Mouse (Mus musculus) megakaryocyte, adult 5-6 weeks (primary cell): Measurements from ENCODE around the gene Phka1. TPM values are rescaled to one million over a fixed set of nuclear protein-coding genes. Genes with fewer than 3 reads are reported as not detected.

Source experiments
- ATAC-seq: 2 replicates; pipeline ENCODE4 v1.8.0; 2016; ENCODE audit warnings: mild to moderate bottlenecking, inconsistent platforms; ENCODE audit not compliant: poor library complexity, severe bottlenecking
- total RNA-seq, 2 experiments: library from RNA; stranded (forward) in 1 of 2; stranded (reverse) in 1 of 2; fragments of 153-499, 151-499 nt in 1 of 2; fragments of 221-1000, 200-1000 nt in 1 of 2; gene quantifications; 2 replicates each; pipeline versions ENCODE4 v1.2.3 to v1.2.4; 2015 to 2017

Gene Phka1
- total RNA-seq, 2 experiments from 2014 or later = 1.7 to 3.5 TPM

- ATAC-seq = peak; percentile 60; the same call in 1 of the 2 replicates
Observed at GRCm38 (mm10) chrX:102476784-102477183, 167.3 kb downstream of the Phka1 start.

- ATAC-seq = no peak
Observed at GRCm38 (mm10) chrX:102475555-102475954, 168.5 kb downstream of the Phka1 start.

Other genes with a start within 250 kb of the Phka1 start
- 4.0 and 5.8 TPM in 2 replicates for gene Hdac8, start 138.9 kb downstream of the Phka1 start, total RNA-seq (2015)
- gene Hdac8, start 138.9 kb downstream of the Phka1 start, total RNA-seq (2017) = 6.0 and 7.0 TPM in 2 replicates
- not detected in 2 replicates for gene Gm3880, start 42.7 kb upstream of the Phka1 start, total RNA-seq (2015)
- gene Gm3880, start 42.7 kb upstream of the Phka1 start, total RNA-seq (2017) = not detected in 2 replicates
- not detected in 2 replicates for gene Gm9112, start 63.4 kb upstream of the Phka1 start, total RNA-seq (2015)
- gene Gm9112, start 63.4 kb upstream of the Phka1 start, total RNA-seq (2017) = not detected in 2 replicates
- not detected in 2 replicates for gene Dmrtc1b, start 63.6 kb upstream of the Phka1 start, total RNA-seq (2015)
- gene Dmrtc1b, start 63.6 kb upstream of the Phka1 start, total RNA-seq (2017) = not detected in 2 replicates
- not detected in 2 replicates for gene Dmrtc1c1, start 158.7 kb upstream of the Phka1 start, total RNA-seq (2015)
- gene Dmrtc1c1, start 158.7 kb upstream of the Phka1 start, total RNA-seq (2017) = not detected in 2 replicates
- not detected in 2 replicates for gene Dmrtc1c2, start 210.4 kb upstream of the Phka1 start, total RNA-seq (2015)
- gene Dmrtc1c2, start 210.4 kb upstream of the Phka1 start, total RNA-seq (2017) = not detected in 2 replicates
- not detected in 2 replicates for gene 1700031F05Rik, start 223.7 kb upstream of the Phka1 start, total RNA-seq (2015)
- gene 1700031F05Rik, start 223.7 kb upstream of the Phka1 start, total RNA-seq (2017) = not detected in 2 replicates